Mouse (Mus musculus) liver, embryonic 14.5 days (tissue): ENCODE results near the gene Lamp2. TPM values are rescaled to one million over a fixed set of nuclear protein-coding genes. Genes with fewer than 3 reads are reported as not detected.
A peak's percentile ranks its signal among the peaks of the same experiment; 100 is the strongest.

Experiments used
- ATAC-seq: fragments of 200-750 bp; cut with Nextera tagmentation; 2 replicates; pipeline ENCODE4 v1.8.0; 2017; ENCODE audit warnings: moderate number of reproducible peaks, mild to moderate bottlenecking, moderate library complexity; ENCODE audit not compliant: insufficient read depth
- DNase-seq, 3 experiments: peaks; one replicate each; pipeline ENCODE4 v3.0.0-alpha.2; 2012 to 2013; ENCODE audit warnings: low read depth in 3 of 3, low spot score in 3 of 3
- H3K27ac ChIP-seq: fragments of 300-500 bp; sonication (generic); 2 replicates; pipeline ENCODE4 v1.5.1; 2014; ENCODE audit warnings: moderate library complexity, mild to moderate bottlenecking, control low read depth, inconsistent platforms
- H3K27me3 ChIP-seq: fragments of 300-500 bp; sonication (generic); 2 replicates; pipeline ENCODE4 v1.6.1; 2014; ENCODE audit warnings: mild to moderate bottlenecking, low read length, moderate library complexity; ENCODE audit not compliant: control insufficient read depth, insufficient read depth
- H3K36me3 ChIP-seq: fragments of 300-500 bp; sonication (generic); replicated peaks from 2 replicates; pipeline ENCODE4 v1.6.1; 2014; ENCODE audit warnings: low read depth; ENCODE audit not compliant: control insufficient read depth, insufficient read depth
- H3K4me1 ChIP-seq, 2 experiments: fragments of 200-500 bp in 1 of 2; fragments of 300-500 bp in 1 of 2; sonication (generic) in 1 of 2; replicated peaks; 2 replicates each; pipeline ENCODE4 v1.6.1; 2012 to 2014; ENCODE audit warnings: antibody characterized with exemption in 1 of 2, inconsistent platforms in 1 of 2, low read length in 1 of 2; ENCODE audit not compliant: control insufficient read depth in 2 of 2, insufficient read depth in 2 of 2
- H3K4me2 ChIP-seq: fragments of 300-500 bp; sonication (generic); 2 replicates; pipeline ENCODE4 v1.6.1; 2014; ENCODE audit warnings: low read depth, mild to moderate bottlenecking, control low read depth, moderate library complexity
- H3K4me3 ChIP-seq, 2 experiments: fragments of 200-500 bp in 1 of 2; fragments of 300-500 bp in 1 of 2; sonication (generic) in 1 of 2; 2 replicates each; pipeline ENCODE4 v1.5.1; 2012 to 2014; ENCODE audit warnings: low read depth in 2 of 2, low read length in 2 of 2, mild to moderate bottlenecking in 2 of 2, control low read depth in 1 of 2, inconsistent platforms in 1 of 2, moderate library complexity in 1 of 2; ENCODE audit not compliant: insufficient read depth in 1 of 2
- H3K9ac ChIP-seq: fragments of 300-500 bp; sonication (generic); replicated peaks from 2 replicates; pipeline ENCODE4 v1.6.1; 2014; ENCODE audit warnings: mild to moderate bottlenecking, control low read depth, moderate library complexity
- H3K9me3 ChIP-seq: fragments of 300-500 bp; sonication (generic); 2 replicates; pipeline ENCODE4 v1.6.1; 2016; ENCODE audit warnings: low read length, mixed read lengths; ENCODE audit not compliant: control insufficient read depth
- CTCF ChIP-seq: IDR thresholded peaks from 2 replicates; pipeline ENCODE4 v1.5.1; 2016; ENCODE audit warnings: antibody characterized with exemption, low read depth, control low read depth
- EP300 ChIP-seq: IDR thresholded peaks from 2 replicates; pipeline ENCODE4 v1.6.1; 2016; ENCODE audit warnings: antibody characterized with exemption, low read depth
- WGBS: fragments of 180-500 bp; shearing (Covaris S2); extraction: QIAGEN DNeasy Blood & Tissue Kit; methylation state at CpG from one replicate; pipeline ENCODE4 v1.1.7; 2014; ENCODE audit not compliant: insufficient replicate concordance; 5-methylcytosine and 5-hydroxymethylcytosine counted together
- polyA plus RNA-seq, 2 experiments: library from polyadenylated mRNA; depleted of rRNA in 1 of 2; stranded (reverse) in 1 of 2; unstranded in 1 of 2; fragments of >200 nt; fragmentation: Nextera tagmentation in 1 of 2; extraction: Ambion mirVana in 1 of 2; gene quantifications; 2 replicates each; pipeline versions ENCODE4 v1.2.1 to v1.2.3; 2012 to 2014

The Lamp2 gene
- polyA plus RNA-seq, 2 experiments, result 30.6 to 79.2 TPM

DNA sequence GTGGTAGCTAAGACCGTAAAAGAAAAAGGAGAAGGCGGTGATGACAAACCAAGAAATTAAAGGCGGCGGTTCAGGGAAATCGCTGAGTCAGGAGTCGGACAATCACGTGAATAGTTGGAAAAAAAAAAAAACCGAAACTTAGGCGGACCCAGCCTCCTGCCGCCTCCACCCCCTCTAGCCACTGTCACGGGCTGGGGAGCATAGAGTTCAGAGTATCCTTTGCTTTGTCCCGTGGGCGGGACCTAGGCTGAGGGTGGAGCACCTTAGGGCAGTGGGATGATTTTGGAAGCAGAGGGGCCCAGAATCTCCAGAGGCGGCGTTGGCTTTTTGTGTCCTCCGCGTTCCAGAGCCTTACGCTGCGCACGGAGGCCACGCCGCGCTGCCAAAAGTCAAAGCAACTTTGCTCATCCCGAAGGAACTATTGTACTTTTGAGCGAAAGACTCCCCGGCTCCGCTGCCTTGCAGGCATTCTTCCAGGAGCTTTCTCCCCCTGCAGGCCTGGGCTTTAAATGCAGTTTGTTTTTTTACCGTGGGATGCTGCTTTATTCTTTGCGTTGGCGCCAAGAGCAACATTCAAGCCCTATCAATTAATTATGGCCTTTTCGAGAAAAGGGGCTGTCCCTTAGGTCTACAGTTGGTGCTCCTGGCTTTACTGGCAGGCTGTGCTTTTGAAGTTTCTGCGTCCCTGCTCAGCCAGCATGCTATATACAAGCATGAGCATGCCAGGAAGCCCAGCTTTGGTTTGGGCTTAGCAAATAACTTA lies 17.5 kb upstream of the Lamp2 start:
- no peaks in the 10 kb centered on the region for H3K36me3 ChIP-seq
- peak overlapping the region; percentile 57 for H3K9ac ChIP-seq
- H3K27ac ChIP-seq, result peak overlapping the region; percentile 35; the same call in 1 of the 2 replicates
- 12% methylated on average over 32 of the region's 32 CpGs for WGBS
- DNase-seq (peak; percentile 53 to 67 (median 61)), ATAC-seq (peak; percentile 95)
- no peaks in the 10 kb centered on the region; a peak in 1 of 4 replicates for H3K4me1 ChIP-seq
- no peaks in the 10 kb centered on the region for H3K27me3 ChIP-seq
- 0 out of 2 replicates have a peak, but pooled peaks have one; percentile 30 for TF ChIP-seq EP300
- TF ChIP-seq CTCF, result peak; percentile 65
- H3K9me3 ChIP-seq, result no peaks in the 10 kb centered on the region
- H3K4me3 ChIP-seq, result peak overlapping the region; percentile 59 to 88
- H3K4me2 ChIP-seq, result peak overlapping the region; percentile 65

DNA sequence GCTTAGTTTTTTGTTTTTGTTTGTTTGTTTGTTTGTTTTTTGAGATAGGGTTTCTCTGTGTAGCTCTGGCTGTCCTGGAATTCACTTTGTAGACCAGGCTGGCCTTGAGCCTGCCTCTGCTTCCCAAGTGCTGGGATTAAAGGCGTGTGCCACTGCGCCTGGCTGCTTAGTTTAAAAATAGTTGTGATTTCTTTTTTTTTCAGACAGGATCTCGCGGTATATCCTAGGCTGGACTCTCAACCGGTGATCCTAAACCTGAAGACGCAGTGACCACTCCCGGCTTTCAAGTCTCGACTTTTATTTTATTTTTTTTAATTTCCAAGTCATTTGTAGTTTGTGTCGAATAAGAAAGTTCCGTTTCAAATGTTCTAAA lies 16.9 kb upstream of the Lamp2 start:
- Histone ChIP-seq H3K9ac (no peak overlapping the region), H3K9me3 (no peaks in the 10 kb centered on the region), H3K27ac (no peak overlapping the region), H3K4me1 (no peaks in the 10 kb centered on the region; a peak in 1 of 4 replicates), H3K36me3 (no peaks in the 10 kb centered on the region), H3K4me3 (peak overlapping the region; percentile 59 to 88; a peak in 3 of 4 replicates), H3K4me2 (peak overlapping the region; percentile 65), H3K27me3 (no peaks in the 10 kb centered on the region)
- ATAC-seq, result peak; percentile 53
- TF ChIP-seq CTCF (no peak), EP300 (no peak)
- no peak for DNase-seq
- whole genome bisulfite sequencing, result 12% methylated on average over 10 of the region's 10 CpGs

- no peak overlapping the region for H3K9ac ChIP-seq
- H3K36me3 ChIP-seq, result no peaks in the 10 kb centered on the region
- no peak for ATAC-seq
Measured at GRCm38 (mm10) chrX:38466236-38466635, 10.0 kb upstream of the Lamp2 start.

DNA sequence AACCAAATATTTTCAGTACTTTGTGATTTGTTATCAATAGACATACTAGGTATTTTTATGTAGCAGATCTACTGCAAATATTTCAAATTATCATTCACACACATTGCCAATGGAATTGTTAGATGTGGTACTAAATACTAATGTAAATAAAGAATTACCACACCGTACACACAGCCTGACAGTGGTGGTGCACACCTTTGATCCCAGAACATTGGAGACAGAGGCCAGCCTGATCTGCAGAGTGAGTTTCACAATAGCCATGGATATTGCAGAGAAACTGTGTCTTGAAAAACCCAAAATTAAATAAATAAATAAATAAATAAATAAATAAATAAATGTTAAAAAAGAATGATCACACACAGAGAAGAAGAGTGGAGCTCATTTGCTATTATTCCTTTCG lies 6.9 kb upstream of the Lamp2 start:
- Histone ChIP-seq H3K27me3 (no peaks in the 10 kb centered on the region), H3K36me3 (no peaks in the 10 kb centered on the region), H3K4me2 (no peak overlapping the region), H3K9me3 (no peaks in the 10 kb centered on the region), H3K9ac (no peak overlapping the region), H3K4me1 (peaks cover 0 to 3% of the 10 kb centered on the region in 2 experiments; a peak in 1 of 4 replicates), H3K4me3 (no peak overlapping the region), H3K27ac (no peak overlapping the region)
- WGBS, result 65% methylated on average over 2 of the region's 2 CpGs
- TF ChIP-seq EP300 (no peak), CTCF (no peak)
- ATAC-seq (no peak), DNase-seq (no peak)

More at GRCm38 (mm10) chrX:38466236-38466635, 10.0 kb upstream of the Lamp2 start:
- Histone ChIP-seq H3K4me2 (no peak overlapping the region), H3K9me3 (no peaks in the 10 kb centered on the region), H3K4me1 (peaks cover 0 to 3% of the 10 kb centered on the region in 2 experiments; a peak in 1 of 4 replicates), H3K27ac (no peak overlapping the region), H3K4me3 (no peak overlapping the region), H3K27me3 (no peaks in the 10 kb centered on the region)
- TF ChIP-seq CTCF (no peak), EP300 (no peak)
- no peak for DNase-seq

DNA sequence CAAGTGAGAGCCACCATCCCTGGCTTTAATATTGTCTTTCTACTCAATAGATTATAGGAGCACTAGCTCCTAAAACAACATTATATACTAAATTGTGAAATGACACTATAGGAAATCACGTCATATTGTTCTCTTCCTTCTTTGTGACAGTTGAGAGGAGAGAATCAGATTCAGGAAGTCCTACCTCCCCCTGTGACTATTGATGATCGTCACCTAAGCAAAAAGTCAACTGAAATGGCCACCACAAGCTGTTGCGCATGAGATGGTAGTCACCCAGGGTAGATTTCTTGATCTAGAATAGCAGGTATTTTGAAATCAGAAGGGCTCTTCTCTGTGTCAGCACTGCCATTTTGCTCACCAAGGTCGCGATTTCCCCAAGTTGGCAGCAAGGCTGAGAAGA lies 5.8 kb upstream of the Lamp2 start:
- H3K9me3 ChIP-seq, result no peaks in the 10 kb centered on the region
- DNase-seq (no peak), ATAC-seq (no peak)
- no peaks in the 10 kb centered on the region for H3K36me3 ChIP-seq
- no peaks in the 10 kb centered on the region for H3K27me3 ChIP-seq
- H3K27ac ChIP-seq, result no peak overlapping the region
- no peak overlapping the region for H3K9ac ChIP-seq
- no peak for TF ChIP-seq CTCF
- no peak for TF ChIP-seq EP300
- no peak overlapping the region for H3K4me2 ChIP-seq
- 52% methylated on average over 5 of the region's 5 CpGs for WGBS
- H3K4me3 ChIP-seq, result no peak overlapping the region
- peaks cover 0 to 2% of the 10 kb centered on the region in 2 experiments; a peak in 1 of 4 replicates for H3K4me1 ChIP-seq
